8 mouse cellular contexts compared by ENCODE assay signal in genomic region chr4:45019009-45019408, GRCm38 (mm10). TPM values are rescaled to one million over a fixed set of nuclear protein-coding genes. Genes with fewer than 3 reads are reported as not detected.
A peak's percentile ranks its signal among the peaks of the same experiment; 100 is the strongest.
DNase-seq lines count a peak whose midpoint lies in the region; ATAC-seq and TF ChIP-seq lines count a peak whose summit lies in the region.

No protein-coding gene starts in this region.

- peak overlapping the region; percentile 47 for H3K9ac ChIP-seq in CH12.LX (ENCODE audit: insufficient read depth, low read depth)
- peak overlapping the region; percentile 71 for H3K9ac ChIP-seq in forebrain, embryonic 14.5 days (ENCODE audit: low read length)
- H3K9ac ChIP-seq in liver, embryonic 14.5 days (replicated peaks): peak overlapping the region; percentile 72

- no peak for TF ChIP-seq EP300 in CH12.LX (IDR thresholded peaks at IDR 0.05; ENCODE audit: low read length)
- no peak for TF ChIP-seq EP300 in liver, embryonic 14.5 days (IDR thresholded peaks at IDR 0.05; ENCODE audit: low read depth)

- in situ Hi-C loops in CH12.LX (cut with MboI; ENCODE audit: low pct_ligation_motif_present, low pct_unique_long_range_greater_than_20kb, low sequenced_read_pairs): no loop called here

- dilution Hi-C loops in CH12.LX (cut with MboI; ENCODE audit: extremely low pct_ligation_motif_present, extremely low pct_unique_long_range_greater_than_20kb, low sequenced_read_pairs): no loop called here

- peak overlapping the region; percentile 55 for H3K4me2 ChIP-seq in CH12.LX (ENCODE audit: insufficient read depth, low read depth, poor library complexity, severe bottlenecking)
- H3K4me2 ChIP-seq in forebrain, embryonic 14.5 days (ENCODE audit: low read length): peak overlapping the region; percentile 78
- H3K4me2 ChIP-seq in liver, embryonic 14.5 days (ENCODE audit: low read depth): peak overlapping the region; percentile 87

- H3K36me3 ChIP-seq in heart, embryonic 10.5 days: peaks cover 13% of the 10 kb centered on the region
- H3K36me3 ChIP-seq in CH12.LX (replicated peaks in 1 of 2; ENCODE audit: control insufficient read depth in 1 of 2, insufficient read depth in 1 of 2, low read length in 1 of 2): peaks cover 15 to 38% of the 10 kb centered on the region in 2 experiments
- H3K36me3 ChIP-seq in forebrain, embryonic 14.5 days (ENCODE audit: control insufficient read depth, insufficient read depth, low read length): peaks cover 14% of the 10 kb centered on the region; the same call in 1 of the 2 replicates
- no peaks in the 10 kb centered on the region for H3K36me3 ChIP-seq in liver, embryonic 14.5 days (replicated peaks; ENCODE audit: control insufficient read depth, insufficient read depth, low read depth)

- peak overlapping the region; percentile 82 for H3K4me3 ChIP-seq in heart, embryonic 10.5 days
- H3K4me3 ChIP-seq in CH12.LX (replicated peaks in 1 of 3; ENCODE audit: low read depth in 2 of 3, low read length in 2 of 3, poor library complexity in 1 of 3): peak overlapping the region; percentile 80 to 99 (median 90)
- peak overlapping the region; percentile 68 for H3K4me3 ChIP-seq in forebrain, embryonic 14.5 days (ENCODE audit: low read depth, low read length)
- peak overlapping the region; percentile 89 to 99 for H3K4me3 ChIP-seq in liver, embryonic 14.5 days (ENCODE audit: insufficient read depth in 1 of 2, low read depth in 2 of 2, low read length in 2 of 2)

- H3K79me2 ChIP-seq in CH12.LX (replicated peaks; ENCODE audit: control insufficient read depth, extremely low read depth, insufficient read depth, poor library complexity, severe bottlenecking): no peaks in the 10 kb centered on the region

- H3K9me3 ChIP-seq in heart, embryonic 10.5 days: no peaks in the 10 kb centered on the region
- H3K9me3 ChIP-seq in CH12.LX (replicated peaks; ENCODE audit: low read length): no peaks in the 10 kb centered on the region
- H3K9me3 ChIP-seq in forebrain, embryonic 14.5 days (replicated peaks; ENCODE audit: control insufficient read depth, low read length): no peaks in the 10 kb centered on the region
- H3K9me3 ChIP-seq in liver, embryonic 14.5 days (ENCODE audit: control insufficient read depth, low read length): no peaks in the 10 kb centered on the region

- TF ChIP-seq POLR2A in CH12.LX (IDR thresholded peaks at IDR 0.05; ENCODE audit: low read depth, low read length): no peak

- TF ChIP-seq RAD21 in CH12.LX (IDR thresholded peaks at IDR 0.05; ENCODE audit: low read depth, low read length): no peak

- ATAC-seq in forebrain, embryonic 14.5 days: 0 out of 2 replicates have a peak, but pooled peaks have one; percentile 6
- ATAC-seq in liver, embryonic 14.5 days (ENCODE audit: insufficient read depth): no peak

- H3K4me1 ChIP-seq in heart, embryonic 10.5 days: peaks cover 22% of the 10 kb centered on the region
- H3K4me1 ChIP-seq in CH12.LX (ENCODE audit: control insufficient read depth in 1 of 2, insufficient read depth in 2 of 2): peaks cover 10 to 45% of the 10 kb centered on the region in 2 experiments
- peaks cover 10% of the 10 kb centered on the region for H3K4me1 ChIP-seq in forebrain, embryonic 14.5 days (ENCODE audit: control insufficient read depth, insufficient read depth, low read length)
- peaks cover 4 to 16% of the 10 kb centered on the region in 2 experiments; a peak in 3 of 4 replicates for H3K4me1 ChIP-seq in liver, embryonic 14.5 days (replicated peaks; ENCODE audit: control insufficient read depth in 2 of 2, insufficient read depth in 2 of 2, low read length in 1 of 2)

- WGBS in heart, embryonic 10.5 days: 2% methylated on average over 14 of the region's 14 CpGs
- WGBS in forebrain, embryonic 14.5 days: 2% methylated on average over 14 of the region's 14 CpGs
- WGBS in liver, embryonic 14.5 days (ENCODE audit: insufficient replicate concordance): 1% methylated on average over 14 of the region's 14 CpGs

- no peaks in the 10 kb centered on the region for H3K27me3 ChIP-seq in heart, embryonic 10.5 days (ENCODE audit: insufficient read depth, poor library complexity, severe bottlenecking)
- H3K27me3 ChIP-seq in CH12.LX (replicated peaks): no peaks in the 10 kb centered on the region
- no peaks in the 10 kb centered on the region for H3K27me3 ChIP-seq in forebrain, embryonic 14.5 days (replicated peaks; ENCODE audit: control insufficient read depth, insufficient read depth, low read length)
- H3K27me3 ChIP-seq in liver, embryonic 14.5 days (ENCODE audit: control insufficient read depth, insufficient read depth, low read length): no peaks in the 10 kb centered on the region

- TF ChIP-seq CTCF in CH12.LX (conservative IDR thresholded peaks at IDR 0.05 in 1 of 2, IDR thresholded peaks at IDR 0.05 in 1 of 2; ENCODE audit: low read depth in 2 of 2, low read length in 2 of 2): no peak
- no peak for TF ChIP-seq CTCF in liver, embryonic 14.5 days (IDR thresholded peaks at IDR 0.05; ENCODE audit: low read depth)

- no peak for DNase-seq in heart, embryonic 10.5 days (ENCODE audit: low spot score)
- DNase-seq in heart, adult 8-10 months (ENCODE audit: low spot score): no peak
- no peak for DNase-seq in CH12.LX (ENCODE audit: extremely low read depth)
- no peak for DNase-seq in forebrain, embryonic 14.5 days (ENCODE audit: low spot score)
- DNase-seq in liver, embryonic 14.5 days (ENCODE audit: low read depth in 3 of 3, low spot score in 3 of 3): no peak
- no peak for DNase-seq in ovary, postnatal 10 days (ENCODE audit: low spot score)
- no peak for DNase-seq in adrenal gland, postnatal 36 days
- DNase-seq in frontal cortex, postnatal 14 days (ENCODE audit: low spot score in 2 of 2): no peak

- H3K27ac ChIP-seq in heart, embryonic 10.5 days: peak overlapping the region; percentile 81
- no peak overlapping the region for H3K27ac ChIP-seq in CH12.LX (ENCODE audit: insufficient read depth, low read depth)
- no peak overlapping the region for H3K27ac ChIP-seq in forebrain, embryonic 14.5 days (ENCODE audit: low read depth, low read length)
- no peak overlapping the region for H3K27ac ChIP-seq in liver, embryonic 14.5 days

TF ChIP-seq in CH12.LX, 34 proteins besides CTCF, POLR2A, EP300 and RAD21:
- TF ChIP-seq JUN (IDR thresholded peaks at IDR 0.05; ENCODE audit: insufficient read depth, low read depth, low read length) (no peak), E2F4 (IDR thresholded peaks at IDR 0.05; ENCODE audit: insufficient replicate concordance, low read depth, low read length) (no peak), NELFE (IDR thresholded peaks at IDR 0.05; ENCODE audit: low read depth, low read length) (no peak), NRF1 (IDR thresholded peaks at IDR 0.05; ENCODE audit: low read depth, low read length) (no peak)

RNA-seq across cellular contexts. Expression of gene Polr1e, which starts 0.6 kb away (rescaled TPM):
- polyA plus RNA-seq in heart, embryonic 10.5 days (2016; fragmentation: Nextera tagmentation; extraction: Ambion mirVana): 47.8 and 50.7 TPM in 2 replicates
- 10 to 100 TPM; 17.5 to 23.3 (median 20.6) TPM for total RNA-seq in heart, adult 8-10 months (2022)
- total RNA-seq in CH12.LX (2012; rRNA removed): 37.2 and 52.7 TPM in 2 replicates
- 87.7 and 94.9 TPM in 2 replicates for total RNA-seq in CH12.LX (2014; rRNA removed)
- 78.6 and 83.0 TPM in 2 replicates for polyA plus RNA-seq in CH12.LX (2012; ENCODE audit: insufficient read length, low read depth)
- polyA plus RNA-seq in forebrain, embryonic 14.5 days (2014; fragmentation: Nextera tagmentation; extraction: Ambion mirVana): 35.3 and 38.7 TPM in 2 replicates
- polyA plus RNA-seq in liver, embryonic 14.5 days (2012; rRNA removed): 4.2 and 7.8 TPM in 2 replicates
- 15.5 and 18.9 TPM in 2 replicates for polyA plus RNA-seq in liver, embryonic 14.5 days (2014; fragmentation: Nextera tagmentation; extraction: Ambion mirVana)
- total RNA-seq in adrenal gland, postnatal 36 days (2021): 10 to 100 TPM; 15.9 to 20.4 TPM

RNA-seq across cellular contexts. Expression of gene Zbtb5, which starts 6.8 kb away (rescaled TPM):
- 19.3 and 21.5 TPM in 2 replicates for polyA plus RNA-seq in heart, embryonic 10.5 days (2016; fragmentation: Nextera tagmentation; extraction: Ambion mirVana)
- total RNA-seq in heart, adult 8-10 months (2022): 1 to 10 TPM; 3.8 to 5.2 (median 4.6) TPM
- total RNA-seq in CH12.LX (2012; rRNA removed): 6.7 and 10.0 TPM in 2 replicates
- total RNA-seq in CH12.LX (2014; rRNA removed): 9.4 and 10.4 TPM in 2 replicates
- 8.1 and 8.2 TPM in 2 replicates for polyA plus RNA-seq in CH12.LX (2012; ENCODE audit: insufficient read length, low read depth)
- polyA plus RNA-seq in forebrain, embryonic 14.5 days (2014; fragmentation: Nextera tagmentation; extraction: Ambion mirVana): 48.9 and 52.0 TPM in 2 replicates
- polyA plus RNA-seq in liver, embryonic 14.5 days (2012; rRNA removed): 3.3 and 3.5 TPM in 2 replicates
- 4.5 and 6.2 TPM in 2 replicates for polyA plus RNA-seq in liver, embryonic 14.5 days (2014; fragmentation: Nextera tagmentation; extraction: Ambion mirVana)
- 10 to 100 TPM in 1 of 2 experiments, 1 to 10 TPM in 1; 9.1 to 13.1 TPM for total RNA-seq in adrenal gland, postnatal 36 days (2021)

RNA-seq across cellular contexts. Expression of gene Grhpr, which starts 37.8 kb away (rescaled TPM):
- 105 and 108 TPM in 2 replicates for polyA plus RNA-seq in heart, embryonic 10.5 days (2016; fragmentation: Nextera tagmentation; extraction: Ambion mirVana)
- total RNA-seq in heart, adult 8-10 months (2022): 10 to 100 TPM; 34.0 to 54.1 (median 44.9) TPM
- total RNA-seq in CH12.LX (2012; rRNA removed) (43.4 and 76.6 TPM in 2 replicates), CH12.LX (2014; rRNA removed) (106 and 107 TPM in 2 replicates)
- 174 and 204 TPM in 2 replicates for polyA plus RNA-seq in CH12.LX (2012; ENCODE audit: insufficient read length, low read depth)
- polyA plus RNA-seq in forebrain, embryonic 14.5 days (2014; fragmentation: Nextera tagmentation; extraction: Ambion mirVana): 17.9 and 21.1 TPM in 2 replicates
- polyA plus RNA-seq in liver, embryonic 14.5 days (2012; rRNA removed): 47.5 and 50.1 TPM in 2 replicates
- polyA plus RNA-seq in liver, embryonic 14.5 days (2014; fragmentation: Nextera tagmentation; extraction: Ambion mirVana): 75.7 and 75.9 TPM in 2 replicates
- 100 to 1,000 TPM; 176 to 181 TPM for total RNA-seq in adrenal gland, postnatal 36 days (2021)
